Mouse (Mus musculus) urinary bladder, postnatal 4 days (tissue): ENCODE measurements around the gene Borcs5.
A peak's percentile ranks its signal among the peaks of the same experiment; 100 is the strongest.

Experiments
- DNase-seq, 2 experiments: peaks; one replicate each; pipeline ENCODE4 v3.0.0; 2021 to 2022; ENCODE audit warnings: low spot score in 2 of 2

The Borcs5 gene

DNA sequence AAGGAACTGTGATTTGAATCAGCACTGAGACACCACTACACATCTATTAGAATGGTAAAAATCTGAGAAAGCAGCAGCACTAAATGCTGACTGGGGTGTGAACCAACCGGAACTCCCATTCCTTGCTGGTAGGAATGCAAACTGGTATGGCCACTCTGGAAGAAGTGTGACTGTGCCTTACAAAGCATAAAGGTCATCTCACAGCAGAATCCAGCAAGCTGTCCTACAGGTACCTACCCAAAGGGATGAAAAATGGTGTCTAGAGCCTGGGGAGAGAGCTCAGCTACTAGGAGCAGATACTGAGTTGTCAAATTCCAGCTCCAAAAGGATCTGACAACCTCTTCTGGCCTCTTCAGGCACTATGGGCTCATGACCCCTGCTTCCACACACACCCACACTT lies 12.7 kb upstream of the Borcs5 start:
- DNase-seq: no peak

DNA sequence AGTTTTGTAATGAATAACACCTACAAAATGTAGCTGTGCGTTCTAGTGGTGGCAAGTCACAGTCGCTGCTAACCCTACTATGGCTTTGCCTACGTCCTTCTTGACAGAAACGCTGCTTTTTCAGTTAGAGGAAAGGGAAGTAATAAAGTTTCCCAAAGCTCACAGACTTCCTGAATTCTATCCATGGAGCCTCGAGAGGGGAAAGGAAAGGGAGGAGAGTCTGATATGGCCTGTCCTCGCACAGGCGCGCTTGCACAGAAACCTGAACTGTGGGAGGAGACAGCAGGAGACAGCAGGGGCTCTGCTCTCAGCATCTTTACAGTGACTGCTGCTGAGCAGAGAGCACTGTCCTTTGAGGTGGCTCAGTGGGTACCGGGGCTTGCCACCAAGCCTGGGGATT lies 8.9 kb upstream of the Borcs5 start:
- DNase-seq: no peak

GRCm38 (mm10) chr6:134631947-134632687 lies 7.2 kb upstream of the Borcs5 start, which contains the start of gene Mansc1:
Gene Mansc1 (minus strand): TSS chr6:134632488.
- peak; percentile 37 to 69 for DNase-seq

DNA sequence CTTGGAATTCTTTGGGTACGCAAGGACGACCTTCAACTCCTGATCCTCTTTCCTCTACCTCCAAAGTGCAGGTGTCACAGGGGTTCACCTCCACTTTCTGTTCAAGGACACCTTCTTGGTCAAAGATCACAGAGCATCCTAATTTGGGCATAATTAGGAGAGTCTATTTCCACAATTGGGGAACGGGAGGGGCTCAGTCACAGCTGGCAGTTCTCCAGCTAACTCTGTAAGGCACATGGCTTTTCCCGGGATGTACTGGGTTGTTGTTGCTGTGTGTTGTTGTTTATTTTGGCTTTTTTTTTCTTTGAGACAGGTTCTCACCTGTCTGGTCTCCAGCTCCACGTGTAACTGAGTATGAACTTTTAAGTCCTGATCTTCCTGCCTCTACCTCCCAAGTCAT lies 6.6 kb upstream of the Borcs5 start:
- no peak for DNase-seq

GRCm38 (mm10) chr6:134633553-134633952 lies 5.8 kb upstream of the Borcs5 start:
- DNase-seq: no peak

DNA sequence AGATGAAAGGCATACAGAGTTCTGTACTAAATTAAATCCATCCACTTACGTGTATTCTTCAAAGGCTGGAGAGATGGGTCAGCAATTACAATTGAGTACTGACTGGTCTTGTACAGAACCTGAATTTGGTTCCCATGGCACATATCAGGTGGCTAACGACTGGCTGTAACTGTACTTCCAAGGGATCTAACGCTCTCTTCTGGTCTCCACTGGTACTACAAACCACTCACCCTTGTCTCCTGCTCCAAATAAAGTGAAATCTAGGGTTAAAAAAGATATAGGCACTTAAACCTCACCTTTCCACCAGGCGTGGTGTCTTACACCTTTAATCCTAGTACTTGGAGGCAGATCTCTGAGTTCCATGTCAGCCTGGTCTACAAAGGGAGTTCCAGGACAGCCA lies 2.8 kb upstream of the Borcs5 start:
- DNase-seq: no peak

GRCm38 (mm10) chr6:134639900-134640299 lies 590 bp downstream of the Borcs5 start:
- DNase-seq: no peak

- peak; percentile 89 to 95 for DNase-seq
Observed at GRCm38 (mm10) chr6:134640485-134641475, 1.5 kb downstream of the Borcs5 start.

- no peak for DNase-seq
Observed at GRCm38 (mm10) chr6:134641738-134642446, 2.6 kb downstream of the Borcs5 start.

- DNase-seq: no peak
Observed at GRCm38 (mm10) chr6:134643296-134643695, 4.0 kb downstream of the Borcs5 start.

DNA sequence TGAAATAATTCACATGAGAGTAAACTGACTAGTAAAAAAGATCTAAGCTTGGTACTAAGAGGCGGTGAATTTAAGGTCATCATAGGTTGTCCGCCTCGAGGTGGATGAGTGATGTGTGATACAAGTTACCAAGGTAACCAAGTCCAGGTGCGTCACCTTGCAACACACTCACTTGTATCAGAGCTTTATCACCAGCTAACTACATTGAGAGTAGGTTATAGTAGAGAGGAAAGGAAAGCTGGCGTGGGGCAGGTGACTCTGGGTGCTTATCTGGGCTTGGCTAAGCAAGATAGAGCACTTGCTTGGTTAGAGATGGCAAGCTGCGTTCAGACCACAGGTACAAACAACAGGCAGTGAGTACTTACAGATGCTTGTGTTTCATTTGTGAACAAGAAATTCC lies 7.5 kb downstream of the Borcs5 start:
- no peak for DNase-seq

GRCm38 (mm10) chr6:134647621-134648020 lies 8.3 kb downstream of the Borcs5 start:
- DNase-seq: no peak

DNA sequence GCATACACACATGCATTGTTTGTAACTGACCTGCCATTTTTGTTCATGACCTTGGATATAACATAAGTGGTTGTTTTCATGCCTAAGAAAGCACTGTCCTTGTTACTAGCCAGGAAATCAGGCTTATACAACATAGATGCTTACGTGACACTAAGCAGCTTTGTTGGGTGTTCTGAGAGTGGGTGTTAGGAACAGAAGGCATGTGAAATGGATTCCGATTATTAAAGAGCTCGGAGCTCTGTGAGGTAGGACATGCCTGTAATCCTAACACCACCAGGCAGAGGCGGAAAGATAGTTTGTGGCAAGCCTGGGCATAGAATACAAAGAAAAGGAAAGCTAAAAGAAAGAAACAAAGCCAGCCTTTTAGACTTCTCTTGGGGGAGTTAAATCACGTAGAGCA lies 9.0 kb downstream of the Borcs5 start:
- DNase-seq: no peak

DNA sequence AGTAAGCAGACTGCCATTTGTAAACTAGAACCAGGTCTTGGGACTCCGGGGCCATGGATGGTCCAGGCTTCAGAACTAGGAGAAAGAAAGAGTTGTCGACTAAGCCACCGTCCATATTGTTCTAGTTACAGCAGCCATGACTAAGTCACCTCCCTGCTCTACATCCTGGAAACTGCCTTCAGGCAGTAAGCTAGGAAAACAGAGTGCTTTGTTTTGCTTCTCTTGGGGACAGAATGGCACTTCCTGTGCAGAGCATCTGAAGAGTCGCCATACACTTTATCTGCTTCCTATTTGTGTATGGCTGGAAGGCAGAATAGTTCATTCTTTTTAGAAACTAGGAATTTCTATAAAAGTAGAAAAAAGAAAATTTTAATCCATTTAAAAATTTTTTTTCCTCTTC lies 17.2 kb downstream of the Borcs5 start:
- no peak for DNase-seq

GRCm38 (mm10) chr6:134659108-134659958 lies 20.0 kb downstream of the Borcs5 start:
- DNase-seq: peak in 1 of 2 experiments; percentile 32

DNA sequence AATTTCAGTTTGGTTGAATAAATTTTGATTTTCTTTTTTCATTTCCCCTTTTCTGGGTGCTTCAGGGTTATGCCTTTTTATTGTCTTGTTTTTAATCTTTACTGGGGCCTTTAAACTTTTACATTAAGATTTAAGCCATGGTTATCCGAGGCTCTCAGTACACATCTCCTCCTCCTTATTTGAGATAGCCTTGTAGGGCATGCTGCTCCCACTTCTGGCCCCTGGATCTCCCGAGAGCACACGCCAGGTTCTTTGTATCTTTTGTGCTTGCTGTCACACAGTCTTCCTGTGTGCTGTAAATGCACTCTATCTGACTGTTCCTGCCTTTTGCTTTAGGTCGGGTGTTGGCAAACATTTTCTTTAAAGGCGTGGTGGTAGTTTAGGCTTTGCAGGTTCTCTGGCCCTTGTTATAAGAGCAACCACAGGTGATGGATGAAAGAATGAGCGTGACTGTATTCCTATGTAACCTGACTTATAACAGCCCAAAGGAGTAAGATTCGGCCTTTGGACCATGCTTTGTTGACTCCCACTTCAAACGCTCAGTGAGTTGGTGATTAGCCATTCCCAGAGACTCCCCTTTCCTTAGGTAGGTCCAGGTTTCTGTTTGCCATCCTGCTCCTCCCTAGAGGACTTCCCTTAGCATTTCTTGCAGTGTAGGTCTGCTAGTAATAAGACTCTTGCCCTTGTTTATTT lies 21.6 kb downstream of the Borcs5 start:
- DNase-seq: no peak

DNA sequence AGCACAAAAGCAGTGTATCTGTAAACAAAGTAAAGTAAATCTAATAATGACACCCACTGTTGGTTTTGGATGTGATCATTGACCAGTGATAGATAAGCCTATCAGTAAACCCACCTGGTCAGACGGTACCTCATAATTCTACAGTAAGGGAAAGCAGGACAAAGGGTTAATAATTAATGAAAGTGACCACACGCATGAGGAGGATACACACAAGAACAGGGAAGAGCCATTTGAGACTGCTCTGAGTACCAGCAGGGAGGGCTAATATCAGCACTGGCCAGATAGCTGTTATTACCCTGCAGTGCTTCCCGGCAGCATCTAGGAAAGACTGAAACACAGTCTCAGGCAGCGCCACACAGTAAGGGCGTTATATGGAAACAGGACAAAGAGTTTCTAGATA lies 25.3 kb downstream of the Borcs5 start:
- no peak for DNase-seq

DNA sequence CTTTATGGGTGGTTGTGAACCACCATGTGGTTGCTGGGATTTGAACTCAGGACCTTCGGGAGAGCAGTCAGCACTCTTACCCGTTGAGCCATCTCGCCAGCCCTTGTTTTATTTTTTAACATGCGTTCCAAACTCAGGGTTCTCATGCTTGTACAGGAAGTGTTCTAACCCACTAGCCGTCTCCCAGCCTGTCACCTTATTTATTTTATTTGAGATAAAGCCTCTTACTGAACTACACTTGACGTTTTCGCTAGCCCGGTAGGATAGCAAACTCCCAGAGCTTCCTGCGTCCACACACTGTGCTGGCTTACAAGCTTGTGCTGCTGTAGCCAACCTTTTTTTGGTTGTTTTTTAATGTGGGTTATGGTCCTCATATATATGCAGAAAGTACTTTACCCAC lies 26.5 kb downstream of the Borcs5 start:
- DNase-seq: no peak

- DNase-seq: no peak
Observed at GRCm38 (mm10) chr6:134668519-134668918, 29.2 kb downstream of the Borcs5 start.

- DNase-seq: no peak
Observed at GRCm38 (mm10) chr6:134669179-134669865, 30.0 kb downstream of the Borcs5 start.
